Mouse (Mus musculus): ENCODE results near the gene Prkar2a.

- TF ChIP-seq CTCF (conservative IDR thresholded peaks at IDR 0.05; ENCODE audit: low read length), result no peak
- no peak for TF ChIP-seq POU5F1 (IDR thresholded peaks at IDR 0.05; ENCODE audit: borderline replicate concordance, low read length)
Observed at GRCm38 (mm10) chr9:108680026-108680425, 9.1 kb upstream of the Prkar2a start.

Data from E14TG2a.4 (cell line).